31 mouse cellular contexts compared by ENCODE assay signal in genomic region chr2:32162102-32162501, GRCm38 (mm10). TPM values are rescaled to one million over a fixed set of nuclear protein-coding genes. Genes with fewer than 3 reads are reported as not detected.
DNase-seq lines count a peak whose midpoint lies in the region; ATAC-seq and TF ChIP-seq lines count a peak whose summit lies in the region.
"Had no signal": no experiment of that assay in that cellular context is flagged by ENCODE, and none has a peak within 500 bp of the region (broad histone marks: within the 10 kb centered on the region; RNA-seq: fewer than 3 reads in every experiment).

No protein-coding gene starts in this region.

- peak; percentile 10 for ATAC-seq in CD4-positive, CD25-positive, alpha-beta regulatory T cell, adult 4 months
- ATAC-seq in megakaryocyte-erythroid progenitor cell, adult 5-6 weeks (replicated peaks; ENCODE audit: low FRiP score, low TSS enrichment, poor library complexity, severe bottlenecking): no peak
- ATAC-seq: forebrain, embryonic 14.5 days; midbrain, embryonic 13.5 days had no signal

- no peaks in the 10 kb centered on the region for H3K9me3 ChIP-seq in ES-E14 (ENCODE audit: control insufficient read depth, insufficient read depth, low read depth, low read length)
- H3K9me3 ChIP-seq: embryonic facial prominence, embryonic 12.5 days; G1E; heart, embryonic 12.5 days; kidney, embryonic 15.5 days; liver, embryonic 15.5 days; lung, embryonic 15.5 days; megakaryocyte, embryonic 14.5 days; midbrain, embryonic 13.5 days; neural tube, embryonic 12.5 days had no signal

- H3K4me3 ChIP-seq in ES-E14 (ENCODE audit: insufficient read depth in 1 of 2, low read depth in 1 of 2, low read length in 2 of 2, poor library complexity in 1 of 2, severe bottlenecking in 1 of 2) (peak overlapping the region; percentile 17 to 20; a peak in 1 of 4 replicates), myocyte (no peak overlapping the region)
- H3K4me3 ChIP-seq: embryonic facial prominence, embryonic 12.5 days; heart, adult 2 months; heart, embryonic 12.5 days; kidney, embryonic 15.5 days; liver, embryonic 15.5 days; lung, embryonic 15.5 days; midbrain, embryonic 13.5 days; neural tube, embryonic 12.5 days had no signal

- H3K27me3 ChIP-seq in myocyte (ENCODE audit: control insufficient read depth, insufficient read depth, insufficient read length): no peaks in the 10 kb centered on the region
- H3K27me3 ChIP-seq: embryonic facial prominence, embryonic 12.5 days; heart, embryonic 12.5 days; kidney, embryonic 15.5 days; liver, embryonic 15.5 days; lung, embryonic 15.5 days; megakaryocyte, embryonic 14.5 days; midbrain, embryonic 13.5 days; neural tube, embryonic 12.5 days had no signal

- H3K4me1 ChIP-seq in ES-E14 (ENCODE audit: control insufficient read depth in 2 of 2, insufficient read depth in 2 of 2, low read length in 2 of 2, poor library complexity in 1 of 2): peaks cover 11 to 22% of the 10 kb centered on the region in 2 experiments

- H3K27ac ChIP-seq in ES-E14 (ENCODE audit: insufficient read depth, low read depth, low read length, poor library complexity, severe bottlenecking): peak overlapping the region; percentile 95
- H3K27ac ChIP-seq: embryonic facial prominence, embryonic 12.5 days; heart, adult 2 months; hindbrain, embryonic 14.5 days; kidney, embryonic 15.5 days; lung, embryonic 15.5 days; midbrain, embryonic 13.5 days; neural tube, embryonic 12.5 days; stomach, postnatal 0 days had no signal

- H3K79me2 ChIP-seq in myocyte (ENCODE audit: control insufficient read depth, insufficient read depth): peaks cover 99% of the 10 kb centered on the region

- DNase-seq in CD4-positive helper T cell, adult 2 months (ENCODE audit: low read depth, low spot score): peak; percentile 42
- DNase-seq in ES-E14 (ENCODE audit: low read depth, low spot score): no peak
- DNase-seq in right cerebral cortex, adult 2 months (ENCODE audit: low spot score in 2 of 2): no peak
- DNase-seq in thymus, postnatal 10 days (ENCODE audit: low spot score in 2 of 2): no peak
- DNase-seq: adrenal gland, postnatal 25 days; cerebellum, adult 2 months; cerebellum, postnatal 36 days; heart, adult 2 months; kidney, adult 18-20 months; kidney, postnatal 25 days; liver; lung, postnatal 4 days; right cerebral cortex, adult 18-20 months; right cerebral cortex, postnatal 4 days; thymus, adult 18-20 months; thymus, postnatal 4 days had no signal

- peak; percentile 29 for TF ChIP-seq POLR2A in myocyte (IDR thresholded peaks at IDR 0.05; ENCODE audit: insufficient read length, low read depth)

- H3K36me3 ChIP-seq in ES-E14 (ENCODE audit: control insufficient read depth, insufficient read depth, low read length, poor library complexity, severe bottlenecking) (peaks cover 5% of the 10 kb centered on the region; the same call in 1 of the 2 replicates), myocyte (ENCODE audit: control insufficient read depth, insufficient read depth) (peaks cover 3% of the 10 kb centered on the region)

- H3K9ac ChIP-seq in ES-E14 (ENCODE audit: insufficient read depth, low read depth, low read length, poor library complexity, severe bottlenecking): peak overlapping the region; percentile 66
- H3K9ac ChIP-seq: embryonic facial prominence, embryonic 12.5 days; heart, embryonic 12.5 days; hindbrain, embryonic 14.5 days; kidney, embryonic 15.5 days; liver, embryonic 15.5 days; lung, embryonic 15.5 days; midbrain, embryonic 13.5 days; neural tube, embryonic 12.5 days had no signal

- in situ Hi-C loops in ES-E14 (cut with MboI; ENCODE audit: low sequenced_read_pairs in 2 of 2, unreplicated experiment in 2 of 2): no loop called here

- no peak overlapping the region for H3K4me2 ChIP-seq in myocyte (ENCODE audit: low read depth)
- H3K4me2 ChIP-seq: embryonic facial prominence, embryonic 12.5 days; heart, embryonic 12.5 days; hindbrain, embryonic 14.5 days; kidney, embryonic 15.5 days; liver, embryonic 15.5 days; lung, embryonic 15.5 days; midbrain, embryonic 13.5 days; neural tube, embryonic 12.5 days had no signal

- H3ac ChIP-seq in myocyte (ENCODE audit: control insufficient read depth, insufficient read length): no peak overlapping the region

TF ChIP-seq in ES-E14, 5 proteins besides CTCF, POLR2A, EP300 and RAD21:
- TF ChIP-seq ZNF384 (IDR thresholded peaks at IDR 0.05; ENCODE audit: low read depth, low read length): no peak
- TF ChIP-seq MAFK (IDR thresholded peaks at IDR 0.05; ENCODE audit: insufficient read depth, low read depth, low read length): 0 out of 2 replicates have a peak, but pooled peaks have one; percentile 27

TF ChIP-seq in myocyte, 11 proteins besides CTCF, POLR2A, EP300 and RAD21:
- TF ChIP-seq MYOG (IDR thresholded peaks at IDR 0.05; ENCODE audit: control insufficient read depth in 1 of 3, insufficient read depth in 1 of 3, insufficient read length in 2 of 3, low read depth in 2 of 3) (peak in 2 of 3 experiments; percentile 47 to 80), TCF3 (IDR thresholded peaks at IDR 0.05; ENCODE audit: insufficient read length, low read depth) (no peak), POLR2AphosphoS2 (IDR thresholded peaks at IDR 0.05; ENCODE audit: insufficient read length, low read depth) (peak; percentile 48), REST (IDR thresholded peaks at IDR 0.05; ENCODE audit: insufficient read depth, insufficient read length) (no peak), USF1 (IDR thresholded peaks at IDR 0.05; ENCODE audit: low read depth) (peak; percentile 45), MAX (IDR thresholded peaks at IDR 0.05; ENCODE audit: low read depth) (no peak), MYOD1 (IDR thresholded peaks at IDR 0.05; ENCODE audit: control insufficient read depth in 1 of 3, insufficient read length in 2 of 3, low read depth in 2 of 3) (peak in 2 of 3 experiments; percentile 32 to 75), SRF (IDR thresholded peaks at IDR 0.05; ENCODE audit: control insufficient read depth, insufficient read length, low read depth) (no peak), E2F4 (IDR thresholded peaks at IDR 0.05; ENCODE audit: insufficient read depth) (no peak), CEBPB (IDR thresholded peaks at IDR 0.05; ENCODE audit: insufficient read depth, poor library complexity, severe bottlenecking) (peak; percentile 58; the same call in 1 of the 2 replicates), TCF12 (IDR thresholded peaks at IDR 0.05; ENCODE audit: insufficient read depth, poor library complexity, severe bottlenecking) (no peak)

RNA-seq across cellular contexts. Expression of gene Prrc2b, which starts 11.2 kb away (rescaled TPM):
- 10 to 100 TPM; 31.7 to 32.9 TPM for polyA plus RNA-seq in CD4-positive, CD25-positive, alpha-beta regulatory T cell, adult 4 months (2017; shearing (Covaris generic))
- 75.1 and 88.5 TPM in 2 replicates for total RNA-seq in ES-E14 (2012; rRNA removed)
- 76.2 TPM for polyA plus RNA-seq in myocyte (2012; fragmentation: generic; extraction: Trizol)
- 58.3 and 63.5 TPM in 2 replicates for total RNA-seq in megakaryocyte-erythroid progenitor cell, adult 5-6 weeks (2014; fragmentation: Nextera tagmentation)
- 13.9 and 20.1 TPM in 2 replicates for total RNA-seq in megakaryocyte-erythroid progenitor cell, adult 5-6 weeks (2017)
